Mouse (Mus musculus): ENCODE measurements around the gene Ifne.

DNA sequence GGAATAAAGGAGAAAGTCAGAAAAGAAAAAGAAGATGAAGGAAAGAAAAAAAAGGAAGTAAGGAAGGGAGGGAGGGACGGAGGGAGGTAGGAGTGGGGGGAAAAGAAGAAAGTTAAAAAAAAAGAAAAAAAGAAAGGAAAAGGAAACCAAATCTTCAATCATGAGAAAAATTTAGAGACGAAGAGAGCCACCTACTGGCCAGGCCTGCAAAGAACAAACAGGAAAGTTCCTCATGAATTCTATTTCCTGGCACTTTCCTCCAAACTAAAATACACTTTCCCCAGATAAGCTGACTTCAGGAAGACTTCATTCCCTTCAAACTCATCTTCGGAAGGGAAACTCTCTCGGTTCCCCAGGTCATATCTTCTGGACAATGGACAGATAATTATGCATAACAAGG lies 49.5 kb downstream of the Ifne start:
- TF ChIP-seq CTCF (IDR thresholded peaks at IDR 0.05; ENCODE audit: extremely low read depth, insufficient read depth, insufficient read length, insufficient replicate concordance) (no peak), POLR2A (IDR thresholded peaks at IDR 0.05; ENCODE audit: low read depth, low read length) (no peak)

All from spleen, adult 2 months (tissue).